Mouse (Mus musculus) macrophage (primary cell): Measurements from ENCODE around the gene Heatr1. TPM values are rescaled to one million over a fixed set of nuclear protein-coding genes. Genes with fewer than 3 reads are reported as not detected.
A peak's percentile ranks its signal among the peaks of the same experiment; 100 is the strongest.

Experiments
- H3K27ac ChIP-seq: fragments of 350-480 bp; formaldehyde crosslinking; 2 replicates; pipeline ENCODE4 v1.9.0; 2021
- H3K36me3 ChIP-seq: fragments of 350-480 bp; formaldehyde crosslinking; 2 replicates; pipeline ENCODE4 v1.9.0; 2021; ENCODE audit errors: inconsistent target
- H3K4me3 ChIP-seq: fragments of 350-480 bp; formaldehyde crosslinking; 2 replicates; pipeline ENCODE4 v1.9.0; 2021; ENCODE audit errors: inconsistent target
- H3K79me2 ChIP-seq: fragments of 350-480 bp; formaldehyde crosslinking; 2 replicates; pipeline ENCODE4 v1.9.0; 2021; ENCODE audit errors: inconsistent target
- WGBS: methylation state at CpG from one replicate; pipeline ENCODE4 v1.1.7; 2026; ENCODE audit warnings: inconsistent platforms; ENCODE audit not compliant: missing documents; 5-methylcytosine and 5-hydroxymethylcytosine counted together
- polyA plus RNA-seq: library from polyadenylated mRNA; stranded (reverse); fragments of 250-400 nt; gene quantifications from 3 replicates; pipeline ENCODE4 v1.2.4, GENCODE M21; 2018; ENCODE audit warnings: inconsistent platforms

Gene Heatr1
- polyA plus RNA-seq, 1 experiment from 2014 or later: 17.9 TPM

GRCm38 (mm10) chr13:12412016-12412415 lies 17.2 kb downstream of the Heatr1 start:
- H3K27ac ChIP-seq: peak overlapping the region; percentile 83
- peaks cover 29% of the 10 kb centered on the region for H3K36me3 ChIP-seq
- H3K79me2 ChIP-seq: no peaks in the 10 kb centered on the region
- H3K4me3 ChIP-seq: no peak overlapping the region
- WGBS: 0% methylated on average over 8 of the region's 8 CpGs

- WGBS: over 99% methylated on average over 9 of the region's 9 CpGs
- Histone ChIP-seq H3K79me2 (no peaks in the 10 kb centered on the region), H3K36me3 (peaks cover 96% of the 10 kb centered on the region)
These were observed 25.8 kb downstream of the Heatr1 start for GRCm38 (mm10) chr13:12420596-12420995.

GRCm38 (mm10) chr13:12428556-12428955 lies 33.7 kb downstream of the Heatr1 start:
- 96% methylated on average over 13 of the region's 13 CpGs for WGBS
- H3K4me3 ChIP-seq: no peak overlapping the region
- H3K79me2 ChIP-seq: no peaks in the 10 kb centered on the region
- H3K27ac ChIP-seq: no peak overlapping the region
- peaks cover 96% of the 10 kb centered on the region for H3K36me3 ChIP-seq

More at GRCm38 (mm10) chr13:12420596-12420995, 25.8 kb downstream of the Heatr1 start:
- Histone ChIP-seq H3K27ac (no peak overlapping the region), H3K4me3 (no peak overlapping the region)

GRCm38 (mm10) chr13:12433843-12434242 lies 39.0 kb downstream of the Heatr1 start:
- Histone ChIP-seq H3K79me2 (no peaks in the 10 kb centered on the region), H3K36me3 (peaks cover 90% of the 10 kb centered on the region), H3K4me3 (no peak overlapping the region), H3K27ac (no peak overlapping the region)
- WGBS: 91% methylated on average over 5 of the region's 5 CpGs

- H3K79me2 ChIP-seq: no peaks in the 10 kb centered on the region
- H3K36me3 ChIP-seq: peaks cover 75% of the 10 kb centered on the region
- no peak overlapping the region for H3K4me3 ChIP-seq
- no peak overlapping the region for H3K27ac ChIP-seq
- 97% methylated on average over 3 of the region's 3 CpGs for WGBS
These were observed 44.8 kb downstream of the Heatr1 start for GRCm38 (mm10) chr13:12439586-12439985.

GRCm38 (mm10) chr13:12440813-12441212 lies 46.0 kb downstream of the Heatr1 start:
- no peak overlapping the region for H3K27ac ChIP-seq
- 91% methylated on average over 6 of the region's 6 CpGs for WGBS
- no peak overlapping the region for H3K4me3 ChIP-seq
- H3K79me2 ChIP-seq: no peaks in the 10 kb centered on the region; the same call in 1 of the 2 replicates
- H3K36me3 ChIP-seq: peaks cover 74% of the 10 kb centered on the region

GRCm38 (mm10) chr13:12442008-12442587 lies 47.3 kb downstream of the Heatr1 start:
- H3K4me3 ChIP-seq: no peak overlapping the region
- WGBS: 100% methylated on average over 2 of the region's 2 CpGs
- H3K79me2 ChIP-seq: no peaks in the 10 kb centered on the region; the same call in 1 of the 2 replicates
- H3K36me3 ChIP-seq: peaks cover 79% of the 10 kb centered on the region
- no peak overlapping the region for H3K27ac ChIP-seq

GRCm38 (mm10) chr13:12453150-12453549 lies 58.3 kb downstream of the Heatr1 start:
- WGBS: 96% methylated on average over 13 of the region's 14 CpGs
- peaks cover 22% of the 10 kb centered on the region for H3K79me2 ChIP-seq
- peaks cover 85% of the 10 kb centered on the region for H3K36me3 ChIP-seq
- no peak overlapping the region for H3K27ac ChIP-seq
- no peak overlapping the region for H3K4me3 ChIP-seq

- H3K79me2 ChIP-seq: peaks cover 39% of the 10 kb centered on the region
- 96% methylated on average over 7 of the region's 7 CpGs for WGBS
- peaks cover 81% of the 10 kb centered on the region for H3K36me3 ChIP-seq
- H3K4me3 ChIP-seq: no peak overlapping the region
- no peak overlapping the region for H3K27ac ChIP-seq
These were observed 60.0 kb downstream of the Heatr1 start for GRCm38 (mm10) chr13:12454686-12455390.

- 98% methylated on average over 7 of the region's 7 CpGs for WGBS
- H3K4me3 ChIP-seq: no peak overlapping the region
- H3K36me3 ChIP-seq: peaks cover 68% of the 10 kb centered on the region
- peaks cover 53% of the 10 kb centered on the region for H3K79me2 ChIP-seq
- no peak overlapping the region for H3K27ac ChIP-seq
These were observed 61.9 kb downstream of the Heatr1 start for GRCm38 (mm10) chr13:12456711-12457110.

GRCm38 (mm10) chr13:12460443-12460842 lies 65.6 kb downstream of the Heatr1 start:
- Histone ChIP-seq H3K79me2 (peaks cover 53% of the 10 kb centered on the region), H3K4me3 (peak overlapping the region; percentile 99), H3K36me3 (peaks cover 30% of the 10 kb centered on the region), H3K27ac (peak overlapping the region; percentile 97)
- WGBS: 0% methylated on average over 8 of the region's 8 CpGs

GRCm38 (mm10) chr13:12460881-12461729 lies 66.3 kb downstream of the Heatr1 start:
- 1% methylated on average over 53 of the region's 59 CpGs for WGBS
- peaks cover 51% of the 10 kb centered on the region for H3K79me2 ChIP-seq
- peaks cover 24% of the 10 kb centered on the region for H3K36me3 ChIP-seq
- H3K4me3 ChIP-seq: peak overlapping the region; percentile 99
- H3K27ac ChIP-seq: peak overlapping the region; percentile 97

GRCm38 (mm10) chr13:12461730-12462119 lies 66.9 kb downstream of the Heatr1 start:
- 8% methylated on average over 7 of the region's 7 CpGs for WGBS
- peak overlapping the region; percentile 99 for H3K4me3 ChIP-seq
- peaks cover 45% of the 10 kb centered on the region for H3K79me2 ChIP-seq
- peak overlapping the region; percentile 97 for H3K27ac ChIP-seq
- peaks cover 18% of the 10 kb centered on the region for H3K36me3 ChIP-seq

GRCm38 (mm10) chr13:12462623-12463022 lies 67.8 kb downstream of the Heatr1 start:
- 85% methylated on average over 4 of the region's 4 CpGs for WGBS
- Histone ChIP-seq H3K4me3 (no peak overlapping the region), H3K27ac (no peak overlapping the region), H3K36me3 (peaks cover 12% of the 10 kb centered on the region; the same call in 1 of the 2 replicates), H3K79me2 (peaks cover 36% of the 10 kb centered on the region)
